Mouse (Mus musculus): ENCODE measurements around the gene Arl3.

- no peak for TF ChIP-seq USF1 (IDR thresholded peaks at IDR 0.05; ENCODE audit: low read depth)
- no peak for TF ChIP-seq CTCF (IDR thresholded peaks at IDR 0.05; ENCODE audit: control insufficient read depth, insufficient read depth, insufficient read length)
These were observed 44.4 kb upstream of the Arl3 start for GRCm38 (mm10) chr19:46617361-46617760.

Measured in C2C12 (cell line).